In genomic region chr6:34709946-34710682, GRCm38 (mm10) we compare ENCODE assay signal across 8 mouse cellular contexts.
DNase-seq lines count a peak whose midpoint lies in the region; ATAC-seq and TF ChIP-seq lines count a peak whose summit lies in the region.

No protein-coding gene starts in this region.

- TF ChIP-seq EP300 in liver, postnatal 0 days (IDR thresholded peaks at IDR 0.05; ENCODE audit: low read depth), result no peak

- peak overlapping the region; percentile 70 for H3K4me3 ChIP-seq in forebrain, embryonic 16.5 days (replicated peaks; ENCODE audit: low read length)
- peak overlapping the region; percentile 53 for H3K4me3 ChIP-seq in liver, postnatal 0 days (ENCODE audit: low read depth, low read length)

- H3K36me3 ChIP-seq in forebrain, embryonic 16.5 days (ENCODE audit: control insufficient read depth, insufficient read depth), result no peaks in the 10 kb centered on the region
- H3K36me3 ChIP-seq in liver, postnatal 0 days (replicated peaks; ENCODE audit: insufficient read depth, low read length), result no peaks in the 10 kb centered on the region

- no peak for DNase-seq in cerebellum, postnatal 4 days (ENCODE audit: low spot score in 2 of 2)
- peak; percentile 54 for DNase-seq in brain, embryonic 14.5 days (ENCODE audit: low read depth)
- peak; percentile 55 for DNase-seq in liver, postnatal 0 days
- DNase-seq in adrenal gland, adult 8-10 months, result no peak
- DNase-seq in spleen, adult 12 weeks (ENCODE audit: low spot score), result no peak

- H3K27ac ChIP-seq in forebrain, embryonic 16.5 days (ENCODE audit: low read length), result no peak overlapping the region
- H3K27ac ChIP-seq in liver, postnatal 0 days (ENCODE audit: low read depth), result peak overlapping the region; percentile 94

- no peaks in the 10 kb centered on the region for H3K9me3 ChIP-seq in forebrain, embryonic 16.5 days (ENCODE audit: control insufficient read depth, low read length)
- H3K9me3 ChIP-seq in liver, postnatal 0 days (ENCODE audit: low read length), result no peaks in the 10 kb centered on the region

- peak overlapping the region; percentile 87 for H3K9ac ChIP-seq in forebrain, embryonic 16.5 days (replicated peaks; ENCODE audit: low read depth, low read length)
- peak overlapping the region; percentile 68 for H3K9ac ChIP-seq in liver, postnatal 0 days (replicated peaks)

- peak; percentile 45; the same call in 1 of the 2 replicates for ATAC-seq in cerebellum, adult (ENCODE audit: insufficient number of reproducible peaks, low FRiP score, low TSS enrichment)
- ATAC-seq in forebrain, embryonic 16.5 days, result peak; percentile 29
- peak; percentile 81 for ATAC-seq in liver, postnatal 0 days
- ATAC-seq in inflammation-experienced regulatory T-cells, adult 6 months, result no peak

- TF ChIP-seq CTCF in brain, embryonic 14.5 days (IDR thresholded peaks at IDR 0.05; ENCODE audit: borderline replicate concordance, extremely low read depth, insufficient read depth, insufficient read length), result no peak
- TF ChIP-seq CTCF in liver, postnatal 0 days (IDR thresholded peaks at IDR 0.05; ENCODE audit: low read depth), result no peak

- no peak for TF ChIP-seq POLR2A in brain, embryonic 14.5 days (IDR thresholded peaks at IDR 0.05; ENCODE audit: borderline replicate concordance, extremely low read depth, insufficient read depth, insufficient read length, poor library complexity, severe bottlenecking)

- no peaks in the 10 kb centered on the region for H3K27me3 ChIP-seq in forebrain, embryonic 16.5 days (replicated peaks; ENCODE audit: control insufficient read depth, insufficient read depth, low read length)
- H3K27me3 ChIP-seq in liver, postnatal 0 days (ENCODE audit: insufficient read depth, low read length), result no peaks in the 10 kb centered on the region

- peaks cover 23% of the 10 kb centered on the region for H3K4me1 ChIP-seq in forebrain, embryonic 16.5 days (replicated peaks; ENCODE audit: control insufficient read depth, insufficient read depth, low read length)
- peaks cover 16% of the 10 kb centered on the region for H3K4me1 ChIP-seq in liver, postnatal 0 days (ENCODE audit: insufficient read depth)

- H3K4me2 ChIP-seq in forebrain, embryonic 16.5 days (ENCODE audit: low read length), result peak overlapping the region; percentile 67
- H3K4me2 ChIP-seq in liver, postnatal 0 days (ENCODE audit: low read depth, low read length), result peak overlapping the region; percentile 64

- 10% methylated on average over 14 of the region's 14 CpGs for whole genome bisulfite sequencing in forebrain, embryonic 16.5 days
- WGBS in liver, postnatal 0 days (ENCODE audit: insufficient replicate concordance), result 39% methylated on average over 14 of the region's 14 CpGs

Comparison
In these comparisons a context has a peak if more than half of its experiments do, and no peak if none do; other contexts are left out.
1. DNase-seq: peak in brain, embryonic 14.5 days (single experiment) and liver, postnatal 0 days (single experiment); none in cerebellum, postnatal 4 days (0 of 2), adrenal gland, adult 8-10 months (single experiment) and spleen, adult 12 weeks (single experiment).